Mouse (Mus musculus): ENCODE measurements around the gene Cldn10.

- no peak for TF ChIP-seq GATA1 (IDR thresholded peaks at IDR 0.05; ENCODE audit: low read length)
- TF ChIP-seq TAL1 (IDR thresholded peaks at IDR 0.05; ENCODE audit: low read length): no peak
Measured at GRCm38 (mm10) chr14:118867366-118867765, 79.7 kb downstream of the Cldn10 start.

Measured in erythroblast, embryonic 14.5 days (primary cell).